Mouse (Mus musculus): ENCODE results near the gene Tmprss13.

The Tmprss13 gene

GRCm38 (mm10) chr9:45383883-45384282 is 65.0 kb downstream of the Tmprss13 start:
- DNase-seq = no peak

- DNase-seq = no peak
These were observed 67.8 kb downstream of the Tmprss13 start for GRCm38 (mm10) chr9:45386698-45387097.

- peak; percentile 86 for DNase-seq
These were observed 69.6 kb downstream of the Tmprss13 start for GRCm38 (mm10) chr9:45388385-45388994.

GRCm38 (mm10) chr9:45389596-45389995 is 70.7 kb downstream of the Tmprss13 start:
- DNase-seq = no peak

- no peak for DNase-seq
These were observed 72.4 kb downstream of the Tmprss13 start for GRCm38 (mm10) chr9:45391299-45391698.

GRCm38 (mm10) chr9:45395218-45395617 is 76.3 kb downstream of the Tmprss13 start:
- DNase-seq = no peak

GRCm38 (mm10) chr9:45395796-45396195 is 76.9 kb downstream of the Tmprss13 start:
- DNase-seq = no peak

Measured in retina, postnatal 1 day (tissue).